Mouse (Mus musculus) C2C12 (cell line): Measurements from ENCODE around the gene Unc5cl.

Source experiments
- CTCF ChIP-seq: IDR thresholded peaks from one replicate; pipeline ENCODE4 v1.5.1; 2011; ENCODE audit not compliant: control insufficient read depth, insufficient read depth, insufficient read length
- MAX ChIP-seq: IDR thresholded peaks from one replicate; pipeline ENCODE4 v1.6.1; 2011; ENCODE audit warnings: mild to moderate bottlenecking, control low read depth
- MYOD1 ChIP-seq: IDR thresholded peaks from one replicate; pipeline ENCODE4 v1.6.1; 2011; ENCODE audit warnings: low read depth; ENCODE audit not compliant: control insufficient read depth, insufficient read length
- MYOG ChIP-seq: IDR thresholded peaks from one replicate; pipeline ENCODE4 v1.6.1; 2011; ENCODE audit not compliant: control insufficient read depth, insufficient read length; ENCODE audit errors: extremely low read depth

DNA sequence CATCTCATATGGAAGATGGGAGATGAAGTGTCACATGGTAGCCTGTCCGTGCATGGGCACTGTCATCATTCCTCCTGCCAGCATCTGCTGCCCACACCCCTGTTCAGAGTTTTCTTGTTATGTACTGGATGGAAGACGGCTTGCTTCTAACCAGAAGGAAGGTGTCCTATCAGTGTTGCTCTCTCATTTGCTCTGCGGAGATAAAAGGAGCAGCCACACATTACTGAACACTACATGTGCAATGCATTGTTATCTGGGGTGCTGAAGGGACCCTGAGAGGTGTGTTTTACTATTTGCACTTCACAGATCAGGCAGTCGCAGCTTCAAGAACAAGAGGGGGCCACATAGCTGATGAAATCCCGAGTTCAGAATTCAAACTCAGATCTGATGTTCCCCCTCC is 126.5 kb downstream of the Unc5cl start:
- TF ChIP-seq CTCF (no peak), MAX (no peak), MYOD1 (no peak), MYOG (no peak)
